25 mouse cellular contexts compared by ENCODE assay signal in genomic region chr13:26721333-26721732, GRCm38 (mm10). TPM values are rescaled to one million over a fixed set of nuclear protein-coding genes. Genes with fewer than 3 reads are reported as not detected.
DNase-seq lines count a peak whose midpoint lies in the region; ATAC-seq lines count a peak whose summit lies in the region.
"Had no signal": no experiment of that assay in that cellular context is flagged by ENCODE, and none has a peak within 500 bp of the region (broad histone marks: within the 10 kb centered on the region; RNA-seq: fewer than 3 reads in every experiment).

No protein-coding gene starts in this region.

- no peak for DNase-seq in hindbrain, embryonic 14.5 days (ENCODE audit: low spot score)
- DNase-seq in hindbrain, embryonic 11.5 days (ENCODE audit: low spot score) = no peak
- no peak for DNase-seq in midbrain, embryonic 10.5 days (ENCODE audit: low spot score)
- DNase-seq in lung, postnatal 36 days = peak; percentile 6
- DNase-seq in thymus, postnatal 14 days = no peak
- no peak for DNase-seq in gastrocnemius, adult 18-20 months (ENCODE audit: low spot score)
- no peak for DNase-seq in heart, adult 8-10 months (ENCODE audit: low spot score)
- DNase-seq: adrenal gland, postnatal 25 days; cerebellum, adult 11-12 months; cerebellum, postnatal 25 days; embryo, embryonic 11 days; forebrain, postnatal 0 days; kidney, adult 2 months; kidney, postnatal 14 days had no signal

- H3K36me3 ChIP-seq in hindbrain, embryonic 14.5 days (replicated peaks; ENCODE audit: control insufficient read depth, insufficient read depth) = no peaks in the 10 kb centered on the region
- no peaks in the 10 kb centered on the region for H3K36me3 ChIP-seq in hindbrain, embryonic 11.5 days (ENCODE audit: control insufficient read depth, insufficient read depth, low read length)
- no peaks in the 10 kb centered on the region for H3K36me3 ChIP-seq in midbrain, embryonic 15.5 days (replicated peaks)
- no peaks in the 10 kb centered on the region for H3K36me3 ChIP-seq in midbrain, embryonic 10.5 days
- H3K36me3 ChIP-seq: embryonic facial prominence, embryonic 15.5 days; heart, embryonic 10.5 days; hindbrain, embryonic 15.5 days; limb, embryonic 10.5 days; neural tube, embryonic 15.5 days had no signal

- ATAC-seq in hindbrain, embryonic 14.5 days (ENCODE audit: low FRiP score) = no peak
- ATAC-seq in hindbrain, embryonic 11.5 days (ENCODE audit: low FRiP score) = no peak
- 0 out of 2 replicates have a peak, but pooled peaks have one; percentile 33 for ATAC-seq in midbrain, embryonic 15.5 days (replicated peaks)
- ATAC-seq: forebrain, postnatal 0 days had no signal

- 0 out of 2 replicates have a peak, but pooled peaks cover 4% of the 10 kb centered on the region for H3K4me1 ChIP-seq in hindbrain, embryonic 14.5 days (replicated peaks; ENCODE audit: control insufficient read depth, insufficient read depth, low read length)
- H3K4me1 ChIP-seq in hindbrain, embryonic 11.5 days (replicated peaks; ENCODE audit: control insufficient read depth, insufficient read depth, low read length) = no peaks in the 10 kb centered on the region
- no peaks in the 10 kb centered on the region for H3K4me1 ChIP-seq in midbrain, embryonic 15.5 days
- peaks cover 10% of the 10 kb centered on the region for H3K4me1 ChIP-seq in midbrain, embryonic 10.5 days
- H3K4me1 ChIP-seq: embryonic facial prominence, embryonic 15.5 days; heart, embryonic 10.5 days; hindbrain, embryonic 15.5 days; limb, embryonic 10.5 days had no signal

- H3K9ac ChIP-seq in hindbrain, embryonic 14.5 days = no peak overlapping the region
- H3K9ac ChIP-seq in hindbrain, embryonic 11.5 days (ENCODE audit: low read depth, low read length) = no peak overlapping the region
- no peak overlapping the region for H3K9ac ChIP-seq in midbrain, embryonic 15.5 days
- H3K9ac ChIP-seq: embryonic facial prominence, embryonic 15.5 days; forebrain, postnatal 0 days; hindbrain, embryonic 15.5 days; neural tube, embryonic 15.5 days had no signal

- no peaks in the 10 kb centered on the region for H3K9me3 ChIP-seq in hindbrain, embryonic 14.5 days (ENCODE audit: control insufficient read depth, low read length)
- H3K9me3 ChIP-seq in hindbrain, embryonic 11.5 days (ENCODE audit: control insufficient read depth, low read length) = no peaks in the 10 kb centered on the region
- no peaks in the 10 kb centered on the region for H3K9me3 ChIP-seq in midbrain, embryonic 15.5 days
- no peaks in the 10 kb centered on the region for H3K9me3 ChIP-seq in midbrain, embryonic 10.5 days (replicated peaks)
- H3K9me3 ChIP-seq: embryonic facial prominence, embryonic 15.5 days; heart, embryonic 10.5 days; hindbrain, embryonic 15.5 days; limb, embryonic 10.5 days; neural tube, embryonic 15.5 days had no signal

- 0 out of 2 replicates have a peak overlapping the region, but pooled peaks have one; percentile 26 for H3K27ac ChIP-seq in hindbrain, embryonic 14.5 days
- no peak overlapping the region for H3K27ac ChIP-seq in hindbrain, embryonic 11.5 days (ENCODE audit: low read depth, low read length)
- no peak overlapping the region for H3K27ac ChIP-seq in midbrain, embryonic 15.5 days
- no peak overlapping the region; the same call in 1 of the 2 replicates for H3K27ac ChIP-seq in midbrain, embryonic 10.5 days (replicated peaks)
- H3K27ac ChIP-seq: embryonic facial prominence, embryonic 15.5 days; heart, embryonic 10.5 days; hindbrain, embryonic 15.5 days; layer of hippocampus, adult 2 months; limb, embryonic 10.5 days; neural tube, embryonic 15.5 days had no signal

- no peak overlapping the region for H3K4me3 ChIP-seq in hindbrain, embryonic 14.5 days (replicated peaks; ENCODE audit: low read length)
- no peak overlapping the region for H3K4me3 ChIP-seq in hindbrain, embryonic 11.5 days (ENCODE audit: low read depth, low read length)
- no peak overlapping the region for H3K4me3 ChIP-seq in midbrain, embryonic 15.5 days
- H3K4me3 ChIP-seq in midbrain, embryonic 10.5 days = no peak overlapping the region
- H3K4me3 ChIP-seq: embryonic facial prominence, embryonic 15.5 days; heart, embryonic 10.5 days; hindbrain, embryonic 15.5 days; layer of hippocampus, adult 2 months; limb, embryonic 10.5 days; neural tube, embryonic 15.5 days had no signal

- H3K27me3 ChIP-seq in hindbrain, embryonic 14.5 days (ENCODE audit: control insufficient read depth, insufficient read depth, low read length) = no peaks in the 10 kb centered on the region; the same call in 1 of the 2 replicates
- H3K27me3 ChIP-seq in hindbrain, embryonic 11.5 days (ENCODE audit: control insufficient read depth, insufficient read depth, low read length) = no peaks in the 10 kb centered on the region
- H3K27me3 ChIP-seq in midbrain, embryonic 15.5 days (replicated peaks) = no peaks in the 10 kb centered on the region
- H3K27me3 ChIP-seq in midbrain, embryonic 10.5 days (ENCODE audit: low read depth, poor library complexity, severe bottlenecking) = no peaks in the 10 kb centered on the region
- H3K27me3 ChIP-seq: embryonic facial prominence, embryonic 15.5 days; hindbrain, embryonic 15.5 days; neural tube, embryonic 15.5 days had no signal

- WGBS in hindbrain, embryonic 14.5 days = 59% methylated on average over 6 of the region's 6 CpGs
- WGBS in hindbrain, embryonic 11.5 days = 75% methylated on average over 6 of the region's 6 CpGs
- WGBS in midbrain, embryonic 15.5 days = 57% methylated on average over 6 of the region's 6 CpGs
- 75% methylated on average over 6 of the region's 6 CpGs for WGBS in midbrain, embryonic 10.5 days

- H3K4me2 ChIP-seq in hindbrain, embryonic 14.5 days (replicated peaks) = no peak overlapping the region
- no peak overlapping the region for H3K4me2 ChIP-seq in hindbrain, embryonic 11.5 days (replicated peaks; ENCODE audit: low read depth, low read length)
- H3K4me2 ChIP-seq in midbrain, embryonic 15.5 days = no peak overlapping the region
- H3K4me2 ChIP-seq: embryonic facial prominence, embryonic 15.5 days; hindbrain, embryonic 15.5 days; neural tube, embryonic 15.5 days had no signal

RNA-seq across cellular contexts. Expression of gene Hdgfl1, which starts 48.6 kb away (rescaled TPM):
- not detected in 2 replicates for polyA plus RNA-seq in hindbrain, embryonic 14.5 days (2014; fragmentation: Nextera tagmentation; extraction: Ambion mirVana)
- not detected in 2 replicates for polyA plus RNA-seq in hindbrain, embryonic 11.5 days (2014; fragmentation: Nextera tagmentation; extraction: Ambion mirVana)
- not detected in 2 replicates for polyA plus RNA-seq in midbrain, embryonic 15.5 days (2015; fragmentation: Nextera tagmentation; extraction: Ambion mirVana)
- not detected in 2 replicates for polyA plus RNA-seq in midbrain, embryonic 10.5 days (2016; fragmentation: Nextera tagmentation; extraction: Ambion mirVana)
- not detected for total RNA-seq in gastrocnemius, adult 18-20 months (2021)
- total RNA-seq in heart, adult 8-10 months (2022) = not detected
- total RNA-seq: adrenal gland, postnatal 25 days; forebrain, postnatal 0 days; gastrocnemius, postnatal 4 days; layer of hippocampus, adult 2 months; left cerebral cortex, adult 18-20 months; liver, adult 2 months had no signal
- polyA plus RNA-seq: embryonic facial prominence, embryonic 15.5 days; forebrain, postnatal 0 days; heart, embryonic 10.5 days; heart, postnatal 0 days; hindbrain, embryonic 15.5 days; limb, embryonic 10.5 days; liver, adult 2 months; neural tube, embryonic 15.5 days had no signal
